Comparison of ENCODE assay signal across 22 mouse cellular contexts in genomic region chr2:174661436-174662171, GRCm38 (mm10). TPM values are rescaled to one million over a fixed set of nuclear protein-coding genes. Genes with fewer than 3 reads are reported as not detected.
A peak's percentile ranks its signal among the peaks of the same experiment; 100 is the strongest.
DNase-seq lines count a peak whose midpoint lies in the region; ATAC-seq and TF ChIP-seq lines count a peak whose summit lies in the region.
"Had no signal": no experiment of that assay in that cellular context is flagged by ENCODE, and none has a peak within 500 bp of the region (broad histone marks: within the 10 kb centered on the region; RNA-seq: fewer than 3 reads in every experiment).

No protein-coding gene starts in this region.

- no peak for TF ChIP-seq EP300 in heart, adult 2 months (IDR thresholded peaks at IDR 0.05; ENCODE audit: insufficient read depth, low read depth, low read length)

- H3K9me3 ChIP-seq in forebrain, embryonic 11.5 days (ENCODE audit: control insufficient read depth, low read length) = no peaks in the 10 kb centered on the region
- H3K9me3 ChIP-seq in forebrain, embryonic 15.5 days = no peaks in the 10 kb centered on the region
- H3K9me3 ChIP-seq in kidney, embryonic 16.5 days (ENCODE audit: low read length) = no peaks in the 10 kb centered on the region
- H3K9me3 ChIP-seq in limb, embryonic 12.5 days = no peaks in the 10 kb centered on the region
- H3K9me3 ChIP-seq: heart, embryonic 12.5 days had no signal

- no peak overlapping the region for H3K9ac ChIP-seq in forebrain, embryonic 11.5 days (ENCODE audit: low read length)
- no peak overlapping the region for H3K9ac ChIP-seq in forebrain, embryonic 15.5 days (replicated peaks)
- no peak overlapping the region for H3K9ac ChIP-seq in kidney, embryonic 16.5 days (replicated peaks; ENCODE audit: low read length)
- H3K9ac ChIP-seq in limb, embryonic 12.5 days (replicated peaks) = no peak overlapping the region
- no peak overlapping the region for H3K9ac ChIP-seq in heart, adult 2 months (ENCODE audit: low read depth, low read length)
- H3K9ac ChIP-seq: heart, embryonic 12.5 days had no signal

- no peaks in the 10 kb centered on the region for H3K27me3 ChIP-seq in forebrain, embryonic 11.5 days (ENCODE audit: control insufficient read depth, insufficient read depth, low read length)
- H3K27me3 ChIP-seq in forebrain, embryonic 15.5 days = no peaks in the 10 kb centered on the region
- H3K27me3 ChIP-seq in kidney, embryonic 16.5 days (ENCODE audit: insufficient read depth, low read length) = no peaks in the 10 kb centered on the region
- no peaks in the 10 kb centered on the region for H3K27me3 ChIP-seq in limb, embryonic 12.5 days
- no peaks in the 10 kb centered on the region for H3K27me3 ChIP-seq in heart, adult 2 months (ENCODE audit: control insufficient read depth, insufficient read depth, low read length)
- H3K27me3 ChIP-seq: heart, embryonic 12.5 days had no signal

- H3K79me2 ChIP-seq in heart, adult 2 months (replicated peaks; ENCODE audit: control insufficient read depth, insufficient read depth, low read length) = no peaks in the 10 kb centered on the region

- no peak for TF ChIP-seq POLR2A in heart, adult 2 months (IDR thresholded peaks at IDR 0.05; ENCODE audit: insufficient read depth, low read depth, low read length)

- H3K36me3 ChIP-seq in forebrain, embryonic 11.5 days (ENCODE audit: control insufficient read depth, insufficient read depth, low read length) = no peaks in the 10 kb centered on the region
- no peaks in the 10 kb centered on the region for H3K36me3 ChIP-seq in forebrain, embryonic 15.5 days
- H3K36me3 ChIP-seq in kidney, embryonic 16.5 days (ENCODE audit: insufficient read depth, low read length) = no peaks in the 10 kb centered on the region
- H3K36me3 ChIP-seq in limb, embryonic 12.5 days = no peaks in the 10 kb centered on the region
- H3K36me3 ChIP-seq in heart, adult 2 months (ENCODE audit: control insufficient read depth, insufficient read depth, low read length) = no peaks in the 10 kb centered on the region
- H3K36me3 ChIP-seq: G1E; heart, embryonic 12.5 days had no signal

- DNase-seq in forebrain, embryonic 11.5 days (ENCODE audit: low spot score) = peak; percentile 37
- no peak for DNase-seq in kidney, postnatal 25 days
- peak; percentile 30 for DNase-seq in embryo, embryonic 11 days
- DNase-seq in heart, adult 2 months = no peak
- DNase-seq in thymus, postnatal 25 days = no peak
- DNase-seq: adrenal gland, postnatal 36 days; cerebellum, adult 8-10 months; gastrocnemius, postnatal 25 days; kidney, postnatal 36 days; lung, adult 18-20 months; lung, postnatal 4 days; right cerebral cortex, postnatal 25 days had no signal

- intact Hi-C loops in heart, adult 2 months (cut with DNase I) = no loop called here

- H3K27ac ChIP-seq in forebrain, embryonic 11.5 days (ENCODE audit: low read depth, low read length) = no peak overlapping the region
- H3K27ac ChIP-seq in forebrain, embryonic 15.5 days (replicated peaks) = no peak overlapping the region
- H3K27ac ChIP-seq in kidney, embryonic 16.5 days (ENCODE audit: low read length) = no peak overlapping the region
- no peak overlapping the region for H3K27ac ChIP-seq in limb, embryonic 12.5 days
- H3K27ac ChIP-seq in heart, adult 2 months = no peak overlapping the region

- no peaks in the 10 kb centered on the region for H3K4me1 ChIP-seq in forebrain, embryonic 11.5 days (replicated peaks; ENCODE audit: control insufficient read depth, insufficient read depth, low read length)
- H3K4me1 ChIP-seq in forebrain, embryonic 15.5 days = 0 out of 2 replicates have a peak, but pooled peaks cover 4% of the 10 kb centered on the region
- H3K4me1 ChIP-seq in kidney, embryonic 16.5 days (ENCODE audit: insufficient read depth, low read length) = no peaks in the 10 kb centered on the region
- H3K4me1 ChIP-seq in limb, embryonic 12.5 days (replicated peaks) = peaks cover 11% of the 10 kb centered on the region
- no peaks in the 10 kb centered on the region for H3K4me1 ChIP-seq in heart, adult 2 months (ENCODE audit: control insufficient read depth, insufficient read depth, low read length)
- H3K4me1 ChIP-seq: heart, embryonic 12.5 days had no signal

- no peak overlapping the region for H3K4me2 ChIP-seq in forebrain, embryonic 11.5 days (ENCODE audit: low read depth, low read length, severe bottlenecking)
- H3K4me2 ChIP-seq in forebrain, embryonic 15.5 days (replicated peaks) = no peak overlapping the region
- H3K4me2 ChIP-seq in kidney, embryonic 16.5 days (replicated peaks; ENCODE audit: low read depth, low read length) = no peak overlapping the region
- H3K4me2 ChIP-seq in limb, embryonic 12.5 days = no peak overlapping the region
- H3K4me2 ChIP-seq: heart, embryonic 12.5 days had no signal

- no peak for ATAC-seq in forebrain, embryonic 11.5 days (replicated peaks; ENCODE audit: low FRiP score)
- no peak for ATAC-seq in forebrain, embryonic 15.5 days (replicated peaks)
- peak; percentile 84 for ATAC-seq in kidney, embryonic 16.5 days (ENCODE audit: low FRiP score, low TSS enrichment)
- peak; percentile 16; the same call in 1 of the 2 replicates for ATAC-seq in limb, embryonic 12.5 days (ENCODE audit: insufficient number of reproducible peaks, insufficient read depth, low FRiP score, low TSS enrichment, low read depth)
- ATAC-seq: CD4-positive, CD25-positive, alpha-beta regulatory T cell, adult 4 months had no signal

- no peak for TF ChIP-seq CTCF in heart, adult 2 months (IDR thresholded peaks at IDR 0.05)

- 64% methylated on average over 7 of the region's 7 CpGs for WGBS in forebrain, embryonic 11.5 days
- 64% methylated on average over 7 of the region's 7 CpGs for WGBS in forebrain, embryonic 15.5 days
- WGBS in kidney, embryonic 16.5 days = 17% methylated on average over 7 of the region's 7 CpGs
- WGBS in limb, embryonic 12.5 days = 18% methylated on average over 7 of the region's 7 CpGs
- WGBS in heart, adult 2 months = 57% methylated on average over 7 of the region's 7 CpGs

- H3K4me3 ChIP-seq in forebrain, embryonic 11.5 days (ENCODE audit: low read depth, low read length) = no peak overlapping the region
- no peak overlapping the region for H3K4me3 ChIP-seq in forebrain, embryonic 15.5 days
- no peak overlapping the region for H3K4me3 ChIP-seq in kidney, embryonic 16.5 days (ENCODE audit: low read length)
- H3K4me3 ChIP-seq in limb, embryonic 12.5 days (replicated peaks) = no peak overlapping the region
- H3K4me3 ChIP-seq in heart, adult 2 months = no peak overlapping the region
- H3K4me3 ChIP-seq: erythroblast, embryonic 14.5 days; heart, embryonic 12.5 days had no signal

RNA-seq across cellular contexts. Expression of gene Zfp831, which starts 18.3 kb away (rescaled TPM):
- polyA plus RNA-seq in forebrain, embryonic 11.5 days (2014; fragmentation: Nextera tagmentation; extraction: Ambion mirVana) = not detected in 2 replicates
- polyA plus RNA-seq in forebrain, embryonic 15.5 days (2015; fragmentation: Nextera tagmentation; extraction: Ambion mirVana) = not detected in 2 replicates
- 0.02 TPM in 1 of 2 replicates, not detected in the other for polyA plus RNA-seq in kidney, embryonic 16.5 days (2015; fragmentation: Nextera tagmentation; extraction: Ambion mirVana)
- 0.03 TPM in 1 of 2 replicates, not detected in the other for polyA plus RNA-seq in limb, embryonic 12.5 days (2016; fragmentation: Nextera tagmentation; extraction: Ambion mirVana)
- total RNA-seq in heart, adult 2 months (2021) = under 1 TPM; 0.08 to 0.11 TPM
- 0.03 and 0.10 TPM in 2 replicates for polyA plus RNA-seq in heart, adult 2 months (2012; rRNA removed)
- total RNA-seq: midbrain, postnatal 0 days had no signal
- polyA plus RNA-seq: erythroblast, embryonic 14.5 days; G1E; heart, embryonic 12.5 days; intestine, embryonic 14.5 days; midbrain, postnatal 0 days; neural tube, embryonic 11.5 days had no signal

Comparison
In these comparisons a context has a peak if more than half of its experiments do, and no peak if none do; other contexts are left out.
1. ATAC-seq: peak in kidney, embryonic 16.5 days (single experiment) and limb, embryonic 12.5 days (single experiment); none in forebrain, embryonic 11.5 days (single experiment) and forebrain, embryonic 15.5 days (single experiment).
2. DNase-seq: peak in forebrain, embryonic 11.5 days (single experiment) and embryo, embryonic 11 days (single experiment); none in kidney, postnatal 25 days (0 of 2), heart, adult 2 months (0 of 2) and thymus, postnatal 25 days (single experiment).